Mouse (Mus musculus) adrenal gland (tissue): ENCODE results near the gene 6430628N08Rik.

ENCODE experiments used
- intact Hi-C: fragments of 180-260 bp; cut with DNase I; formaldehyde crosslinking; loops from one replicate; pipeline ENCODE4 v1.15.1; 2025
- long read RNA-seq, 2 experiments: library from polyadenylated mRNA; unstranded; transcript quantifications; one replicate each; pipeline ENCODE4 v2.0.0; 2020; ENCODE audit warnings: borderline replicate concordance in 1 of 2; ENCODE audit not compliant: insufficient replicate concordance in 1 of 2

The 6430628N08Rik gene
- long read RNA-seq, experiment 1, result 0 reads
- long read RNA-seq, experiment 2, result 0 reads

GRCm38 (mm10) chr4:115890553-115890952 lies at the start of gene 6430628N08Rik:
Gene 6430628N08Rik, plus strand, starts transcription at chr4:115890665.
- intact Hi-C loops, result no loop called here

GRCm38 (mm10) chr4:115840842-115841241 lies 49.6 kb upstream of the 6430628N08Rik start:
- intact Hi-C loops, result no loop called here

- intact Hi-C loops, result no loop called here
Observed at GRCm38 (mm10) chr4:115846656-115847055, 43.8 kb upstream of the 6430628N08Rik start.

- intact Hi-C loops, result no loop called here
Observed at GRCm38 (mm10) chr4:115847377-115847776, 43.1 kb upstream of the 6430628N08Rik start.

- intact Hi-C loops, result no loop called here
Observed at GRCm38 (mm10) chr4:115848083-115848482, 42.4 kb upstream of the 6430628N08Rik start.

- intact Hi-C loops, result no loop called here
Observed at GRCm38 (mm10) chr4:115848990-115849677, 41.3 kb upstream of the 6430628N08Rik start.

GRCm38 (mm10) chr4:115850111-115850510 lies 40.4 kb upstream of the 6430628N08Rik start:
- intact Hi-C loops, result no loop called here

GRCm38 (mm10) chr4:115850631-115851030 lies 39.8 kb upstream of the 6430628N08Rik start:
- intact Hi-C loops, result no loop called here

- intact Hi-C loops, result no loop called here
Observed at GRCm38 (mm10) chr4:115851569-115851968, 38.9 kb upstream of the 6430628N08Rik start.

GRCm38 (mm10) chr4:115855100-115855499 lies 35.4 kb upstream of the 6430628N08Rik start:
- intact Hi-C loops, result no loop called here

- intact Hi-C loops, result no loop called here
Observed at GRCm38 (mm10) chr4:115855609-115856008, 34.9 kb upstream of the 6430628N08Rik start.

GRCm38 (mm10) chr4:115856282-115856681 lies 34.2 kb upstream of the 6430628N08Rik start:
- intact Hi-C loops, result no loop called here

- intact Hi-C loops, result no loop called here
Observed at GRCm38 (mm10) chr4:115857293-115857883, 33.1 kb upstream of the 6430628N08Rik start.

GRCm38 (mm10) chr4:115863352-115863751 lies 27.1 kb upstream of the 6430628N08Rik start:
- intact Hi-C loops, result no loop called here

GRCm38 (mm10) chr4:115863880-115864279 lies 26.6 kb upstream of the 6430628N08Rik start:
- intact Hi-C loops, result no loop called here

- intact Hi-C loops, result no loop called here
Observed at GRCm38 (mm10) chr4:115869512-115870210, 20.8 kb upstream of the 6430628N08Rik start.

GRCm38 (mm10) chr4:115873231-115873630 lies 17.2 kb upstream of the 6430628N08Rik start:
- intact Hi-C loops, result no loop called here

- intact Hi-C loops, result no loop called here
Observed at GRCm38 (mm10) chr4:115878216-115878678, 12.2 kb upstream of the 6430628N08Rik start.

- intact Hi-C loops, result no loop called here
Observed at GRCm38 (mm10) chr4:115878828-115879227, 11.6 kb upstream of the 6430628N08Rik start.

GRCm38 (mm10) chr4:115881183-115881582 lies 9.3 kb upstream of the 6430628N08Rik start:
- intact Hi-C loops, result no loop called here

- intact Hi-C loops, result no loop called here
Observed at GRCm38 (mm10) chr4:115882195-115882594, 8.3 kb upstream of the 6430628N08Rik start.

- intact Hi-C loops, result no loop called here
Observed at GRCm38 (mm10) chr4:115884022-115884421, 6.4 kb upstream of the 6430628N08Rik start, which contains the start of gene Kncn. Gene Kncn, plus strand, starts transcription at chr4:115884400.
